Mouse (Mus musculus): ENCODE results near the gene Gm49450. TPM values are rescaled to one million over a fixed set of nuclear protein-coding genes. Genes with fewer than 3 reads are reported as not detected.
"Not testable (repeated sequence)": the region's sequence is repeated elsewhere in the genome, so short reads cannot be mapped to it uniquely, and the experiment has no call there.

Gene Gm49450
- total RNA-seq, 2 experiments from 2014 or later, result not detected

- ATAC-seq (replicated peaks; ENCODE audit: low FRiP score, poor library complexity, severe bottlenecking), result no peak
Measured at GRCm38 (mm10) chr15:98987077-98987630, 33.8 kb upstream of the Gm49450 start.

GRCm38 (mm10) chr15:98985982-98986715, 32.8 kb upstream of the Gm49450 start:
- no peak for ATAC-seq (replicated peaks; ENCODE audit: low FRiP score, poor library complexity, severe bottlenecking)

GRCm38 (mm10) chr15:98985240-98985981, 32.1 kb upstream of the Gm49450 start:
- peak; percentile 94 for ATAC-seq (replicated peaks; ENCODE audit: low FRiP score, poor library complexity, severe bottlenecking)

GRCm38 (mm10) chr15:98984681-98985080, 31.3 kb upstream of the Gm49450 start:
- ATAC-seq (replicated peaks; ENCODE audit: low FRiP score, poor library complexity, severe bottlenecking), result no peak

- no peak for ATAC-seq (replicated peaks; ENCODE audit: low FRiP score, poor library complexity, severe bottlenecking)
Measured at GRCm38 (mm10) chr15:98983431-98984081, 30.2 kb upstream of the Gm49450 start.

- ATAC-seq (replicated peaks; ENCODE audit: low FRiP score, poor library complexity, severe bottlenecking), result no peak
Measured at GRCm38 (mm10) chr15:98982100-98982499, 28.7 kb upstream of the Gm49450 start.

- ATAC-seq (replicated peaks; ENCODE audit: low FRiP score, poor library complexity, severe bottlenecking), result no peak
Measured at GRCm38 (mm10) chr15:98980012-98980614, 26.8 kb upstream of the Gm49450 start.

GRCm38 (mm10) chr15:98978409-98979172, 25.2 kb upstream of the Gm49450 start:
- ATAC-seq (replicated peaks; ENCODE audit: low FRiP score, poor library complexity, severe bottlenecking), result no peak

GRCm38 (mm10) chr15:98977759-98978408, 24.5 kb upstream of the Gm49450 start:
- ATAC-seq (replicated peaks; ENCODE audit: low FRiP score, poor library complexity, severe bottlenecking), result no peak

- no peak for ATAC-seq (replicated peaks; ENCODE audit: low FRiP score, poor library complexity, severe bottlenecking)
Measured at GRCm38 (mm10) chr15:98976763-98977758, 23.7 kb upstream of the Gm49450 start.

GRCm38 (mm10) chr15:98973015-98973614, 19.8 kb upstream of the Gm49450 start:
- no peak for ATAC-seq (replicated peaks; ENCODE audit: low FRiP score, poor library complexity, severe bottlenecking)

- not testable (repeated sequence) for ATAC-seq (replicated peaks; ENCODE audit: low FRiP score, poor library complexity, severe bottlenecking)
Measured at GRCm38 (mm10) chr15:98971576-98972320, 18.4 kb upstream of the Gm49450 start.

GRCm38 (mm10) chr15:98971111-98971510, 17.8 kb upstream of the Gm49450 start:
- no peak for ATAC-seq (replicated peaks; ENCODE audit: low FRiP score, poor library complexity, severe bottlenecking)

- no peak for ATAC-seq (replicated peaks; ENCODE audit: low FRiP score, poor library complexity, severe bottlenecking)
Measured at GRCm38 (mm10) chr15:98969372-98970101, 16.2 kb upstream of the Gm49450 start.

- ATAC-seq (replicated peaks; ENCODE audit: low FRiP score, poor library complexity, severe bottlenecking), result no peak
Measured at GRCm38 (mm10) chr15:98968701-98969371, 15.5 kb upstream of the Gm49450 start.
